Mouse (Mus musculus): ENCODE data around the gene Gm28308.

Gm28308 gene

DNA sequence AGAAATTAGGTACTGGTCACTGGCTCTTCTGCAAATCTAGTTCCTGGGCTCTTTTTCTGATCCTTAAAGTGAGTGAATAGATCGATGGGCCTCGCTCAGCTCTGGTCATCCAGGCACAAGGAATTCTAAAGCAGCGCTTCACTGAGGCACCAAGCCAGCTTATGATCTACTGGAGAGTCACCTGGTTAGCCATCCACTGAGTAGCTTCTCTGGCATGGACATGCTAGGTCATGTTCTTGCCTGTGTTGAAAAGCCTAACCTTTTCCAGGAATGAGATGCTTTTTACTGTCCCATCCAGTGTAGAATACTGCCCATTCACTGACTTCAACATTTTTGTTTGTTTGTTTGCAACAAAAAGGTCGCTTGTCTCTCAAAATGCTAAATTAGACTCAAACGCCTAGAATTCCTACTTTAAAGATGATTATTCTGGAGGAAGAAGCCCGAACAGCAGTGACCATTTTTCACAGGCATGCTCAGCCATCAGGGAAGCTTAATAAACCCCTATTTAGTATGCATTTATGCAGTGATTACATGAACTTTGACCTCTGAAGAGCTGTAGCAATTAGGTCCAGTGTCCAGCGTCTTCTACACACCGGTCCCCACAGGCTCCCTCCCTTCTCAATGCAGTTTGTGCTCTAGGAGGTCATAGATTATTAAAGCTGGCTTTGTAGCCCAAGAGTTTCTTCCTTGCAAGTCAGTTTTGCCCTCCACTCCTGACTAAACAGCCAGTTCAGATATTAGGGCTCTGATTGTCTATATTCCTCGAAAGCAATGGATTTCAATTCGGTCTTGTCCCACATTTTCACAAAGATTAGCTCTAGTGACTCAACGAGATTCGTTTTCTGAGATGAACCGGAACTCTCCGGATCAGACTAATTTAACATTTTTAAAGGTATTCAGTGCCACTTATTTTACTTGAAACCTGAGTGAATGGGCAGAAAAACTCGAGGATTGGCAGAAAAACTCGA is 60.6 kb downstream of the Gm28308 start:
- DNase-seq: no peak

DNA sequence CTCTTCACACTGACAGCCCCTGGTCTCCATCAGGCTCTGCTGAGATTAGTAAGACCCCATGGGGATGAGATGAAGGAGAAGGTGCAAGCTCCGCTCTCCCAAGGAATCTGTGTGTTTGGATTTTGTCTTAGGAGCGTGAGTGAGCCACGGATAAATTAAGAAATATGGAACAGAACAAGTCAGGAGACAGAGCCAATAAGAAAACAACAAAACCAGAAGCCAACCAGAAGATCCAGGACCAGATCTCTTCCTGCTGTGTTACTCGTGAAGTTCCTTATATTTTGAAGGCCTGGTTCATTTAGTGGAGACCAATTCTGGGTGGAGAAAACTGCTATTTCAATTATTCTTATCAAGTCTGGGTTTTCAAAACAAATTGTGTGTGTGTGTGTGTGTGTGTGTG is 61.6 kb downstream of the Gm28308 start:
- DNase-seq: no peak

DNA sequence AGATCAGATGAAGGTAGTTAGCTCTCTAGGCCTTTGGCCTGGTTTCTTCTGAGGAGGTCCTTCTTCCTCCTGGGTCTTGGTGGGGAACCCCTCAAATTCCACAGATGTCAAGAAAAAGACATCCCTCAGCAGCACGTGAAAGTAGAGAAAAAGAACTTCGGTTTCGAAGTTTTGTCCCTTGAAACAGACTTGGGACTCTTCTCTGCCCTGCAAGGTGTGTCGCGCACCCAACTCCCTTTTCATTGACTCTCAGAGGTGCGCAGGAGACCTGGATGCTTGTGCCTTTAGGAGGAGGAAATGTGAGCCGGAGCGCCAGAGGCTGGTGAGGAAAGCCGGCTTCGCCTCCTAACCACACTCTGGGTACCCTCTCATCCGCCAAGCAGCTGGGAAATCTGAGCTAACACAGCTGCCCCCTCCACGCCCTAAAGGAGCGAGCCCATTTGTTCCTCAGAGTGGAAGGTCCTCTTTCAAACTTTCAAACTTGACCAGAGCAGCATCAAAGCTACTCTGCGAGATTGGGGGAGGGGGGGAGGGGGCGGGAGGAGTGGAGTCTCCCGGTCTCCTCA is 62.7 kb downstream of the Gm28308 start:
- DNase-seq: no peak

DNA sequence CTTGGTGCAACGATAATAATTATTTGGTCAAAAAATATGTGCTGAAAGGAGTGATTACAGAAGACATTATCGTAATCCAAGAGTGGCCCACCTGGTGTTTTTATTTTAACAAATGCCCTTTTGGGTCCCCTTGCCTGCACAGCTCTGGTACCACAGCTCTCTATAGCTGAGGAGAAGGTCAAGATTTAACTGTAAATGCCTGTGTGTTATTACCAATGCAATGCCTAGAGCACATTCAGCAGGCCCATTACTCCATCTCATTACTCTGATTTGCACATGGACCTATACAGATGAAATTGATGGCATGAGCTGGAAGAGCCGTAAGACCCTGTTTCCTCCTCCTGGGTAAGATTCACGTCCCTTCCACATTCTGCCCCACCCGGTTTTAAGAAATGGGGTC is 74.0 kb downstream of the Gm28308 start:
- DNase-seq: no peak

DNA sequence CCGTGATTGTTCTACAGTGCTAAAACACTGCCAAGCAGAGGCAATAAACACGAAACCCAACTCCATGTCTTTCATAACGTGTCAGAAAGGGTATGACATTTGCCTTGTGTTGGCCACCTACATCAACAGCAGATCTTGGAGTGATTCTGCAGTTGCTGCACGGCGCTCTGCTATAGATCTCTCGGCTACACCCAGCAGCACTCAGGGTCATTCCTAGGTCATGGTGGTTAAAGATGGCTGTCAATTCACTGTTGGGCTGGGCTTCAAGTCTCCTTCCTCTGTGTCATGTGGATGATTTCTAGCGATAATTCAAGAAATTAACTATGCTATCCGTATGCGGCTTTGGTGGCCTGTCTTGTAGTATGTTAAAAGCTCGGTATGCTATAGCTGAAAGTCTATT is 74.6 kb downstream of the Gm28308 start:
- no peak for DNase-seq

DNA sequence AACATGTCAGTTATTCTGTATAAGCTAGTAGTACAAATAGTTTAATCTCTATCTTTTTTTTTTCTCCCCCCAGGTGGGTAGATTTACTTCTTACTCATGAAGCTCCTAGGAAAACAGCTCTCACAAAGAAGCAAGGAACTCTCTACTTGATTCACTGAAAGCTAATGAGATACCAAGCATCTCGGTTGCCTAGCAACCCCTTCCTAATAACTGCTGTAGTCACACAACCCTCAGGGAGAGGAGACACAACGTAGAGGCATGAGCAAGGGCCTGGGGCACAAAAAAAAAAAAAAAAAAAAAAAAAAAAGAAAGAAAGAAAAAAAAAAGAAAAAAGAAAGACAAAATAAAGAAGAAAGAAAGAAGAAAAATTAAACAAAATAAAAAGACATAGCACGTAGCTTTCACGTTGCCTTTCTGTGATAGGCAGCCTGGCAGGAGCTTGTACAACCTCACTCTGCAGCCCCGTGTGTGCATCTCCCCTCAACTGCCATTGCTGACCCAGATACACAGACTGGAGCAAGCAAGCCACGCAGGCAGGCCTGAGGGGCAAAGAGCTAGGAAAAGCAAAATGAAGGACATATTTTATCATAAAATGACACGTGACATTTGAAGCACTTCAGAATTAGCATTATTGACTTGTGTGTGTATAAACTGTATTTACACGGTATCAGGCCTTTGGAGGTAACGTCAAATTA is 75.2 kb downstream of the Gm28308 start:
- no peak for DNase-seq

DNA sequence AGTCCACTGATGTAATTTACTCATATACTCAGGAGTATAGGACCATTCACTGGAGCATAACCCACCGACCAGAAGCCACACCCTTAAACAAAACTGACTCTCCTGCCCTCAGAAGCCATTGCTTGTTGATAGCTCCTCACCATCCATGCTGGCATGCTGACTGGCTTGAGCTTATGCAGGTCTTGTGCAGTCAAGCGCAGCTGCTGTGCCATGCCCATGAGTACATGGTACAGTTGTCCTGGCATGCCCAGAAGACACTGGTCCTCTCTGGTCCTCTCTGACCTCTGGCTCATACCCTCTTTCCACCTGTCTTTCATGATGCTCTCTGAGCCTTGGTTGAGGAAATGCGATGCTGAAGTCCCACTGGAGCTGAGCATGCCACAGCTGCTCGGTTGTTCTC is 89.5 kb downstream of the Gm28308 start:
- no peak for DNase-seq

DNA sequence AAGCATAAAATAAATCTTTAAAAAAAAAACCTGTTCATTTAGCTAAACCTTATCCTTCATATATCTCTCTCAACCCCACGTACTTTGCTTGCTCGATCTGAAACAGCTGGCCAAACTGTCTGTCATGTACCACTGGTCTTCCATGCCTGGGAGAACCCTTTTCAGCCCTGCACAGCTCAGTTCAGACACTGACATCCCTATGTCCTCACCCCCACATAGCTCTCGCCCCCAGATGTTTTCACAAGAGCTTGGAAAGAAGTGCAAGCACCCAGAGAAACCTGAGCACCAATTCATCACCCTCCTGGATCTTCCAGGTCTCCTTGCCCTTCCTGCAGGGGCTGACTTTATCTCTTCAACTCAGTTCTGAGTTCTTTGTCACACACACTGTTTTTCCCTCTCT is 92.0 kb downstream of the Gm28308 start:
- no peak for DNase-seq

DNA sequence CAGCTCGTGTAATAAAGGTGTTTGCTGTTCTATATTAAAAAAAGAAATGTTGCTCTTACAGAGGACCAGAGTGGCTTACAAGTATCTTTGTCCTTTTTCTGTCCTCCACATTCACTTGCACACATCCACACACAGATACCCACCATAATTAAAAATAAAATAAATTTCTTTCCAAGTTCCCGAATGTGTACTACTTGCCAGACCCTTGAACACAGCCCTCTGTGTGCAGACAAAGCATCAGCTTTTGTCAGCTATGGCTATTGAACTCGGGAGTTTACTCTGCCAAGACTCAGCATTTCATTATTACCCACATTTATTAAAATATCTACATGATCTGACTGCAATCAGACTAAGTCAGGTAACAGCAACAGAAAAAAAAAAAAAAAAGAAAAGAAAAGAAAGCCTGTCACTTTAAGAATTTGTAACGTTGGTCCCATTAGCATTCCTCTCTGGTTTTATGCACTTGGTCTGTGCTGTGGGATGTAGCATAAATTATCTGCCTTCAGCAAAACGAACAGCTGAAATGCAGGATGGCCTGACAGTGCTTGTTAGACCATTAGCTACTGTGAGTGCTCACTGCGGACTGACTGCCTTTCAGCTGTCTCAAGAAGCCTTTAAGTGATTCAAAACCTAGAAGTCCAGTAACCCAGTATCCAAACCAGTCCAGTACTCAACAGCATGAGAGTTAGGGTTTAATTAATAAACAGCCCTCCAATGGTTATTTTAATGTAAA is 94.1 kb downstream of the Gm28308 start:
- no peak for DNase-seq

DNA sequence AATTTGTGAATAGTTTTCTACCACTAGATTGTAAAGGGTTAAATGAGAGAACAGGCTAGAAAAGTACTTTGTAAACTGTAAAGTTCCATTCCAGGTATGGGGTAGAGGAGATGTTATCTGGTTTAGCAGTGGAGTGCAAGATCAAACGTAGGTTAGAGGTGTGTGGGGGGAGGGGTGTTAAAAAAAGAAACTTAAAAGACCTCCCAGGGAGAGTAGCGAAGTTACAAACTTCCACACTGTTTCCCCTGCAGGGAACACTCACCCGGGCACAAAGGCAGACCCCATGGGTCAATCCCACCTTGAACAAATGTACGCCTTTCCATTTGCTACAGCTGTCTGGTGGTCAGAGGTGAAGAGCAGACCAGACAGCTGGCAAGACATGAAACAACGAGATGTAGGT is 97.2 kb downstream of the Gm28308 start:
- no peak for DNase-seq

Measured in right cerebral cortex, adult 18-20 months (tissue).